Mouse (Mus musculus): ENCODE results near the gene Hrasls.
A peak's percentile ranks its signal among the peaks of the same experiment; 100 is the strongest.

The Hrasls gene

GRCm38 (mm10) chr16:29209605-29210411, at the start of gene Hrasls:
TSS of gene Hrasls (plus strand) at chr16:29209695.
- peak; percentile 33 for DNase-seq

GRCm38 (mm10) chr16:29162271-29162670, 47.2 kb upstream of the Hrasls start:
- no peak for DNase-seq

DNA sequence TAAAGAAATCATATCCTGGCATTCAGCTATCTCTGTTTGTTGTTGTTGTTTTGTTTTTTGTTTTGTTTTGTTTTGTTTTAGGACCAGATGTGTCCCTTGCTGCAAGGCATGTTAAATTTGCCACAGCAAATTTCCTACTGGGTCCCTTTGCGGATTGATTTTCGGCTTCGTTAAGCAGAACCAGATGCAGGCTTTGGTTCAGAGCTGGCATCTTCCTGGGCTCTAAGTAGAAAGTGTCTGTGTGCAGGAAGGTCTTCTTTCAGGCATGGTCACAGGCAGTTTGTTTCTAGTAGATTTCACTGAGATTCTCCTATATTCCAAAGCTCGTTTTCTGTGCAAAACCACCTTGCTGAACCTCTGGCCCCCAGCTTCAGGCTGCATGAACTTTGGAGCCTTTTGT, 42.4 kb upstream of the Hrasls start:
- no peak for DNase-seq

DNA sequence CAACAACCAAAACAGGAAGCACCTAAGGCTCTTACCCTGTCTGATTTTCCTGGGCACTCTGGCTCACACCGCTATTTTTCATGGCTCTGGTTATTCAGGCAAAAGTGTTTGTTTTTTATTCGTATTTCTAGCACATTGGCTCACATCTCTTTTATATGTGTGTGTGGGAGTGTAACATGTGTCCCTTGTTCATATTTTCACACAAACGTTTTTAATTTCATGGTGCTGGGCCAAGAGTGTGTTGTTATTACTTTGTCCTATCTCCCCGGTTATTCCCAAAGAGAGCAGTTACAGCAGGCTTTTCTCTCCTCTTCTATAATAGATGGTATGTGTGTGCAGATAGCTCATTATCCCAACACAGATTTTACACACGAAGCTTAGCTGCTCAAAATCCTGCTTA, 37.8 kb upstream of the Hrasls start:
- DNase-seq = no peak

- DNase-seq = no peak
These were observed 36.3 kb upstream of the Hrasls start for GRCm38 (mm10) chr16:29173201-29173600.

GRCm38 (mm10) chr16:29174831-29175350, 34.6 kb upstream of the Hrasls start:
- no peak for DNase-seq

- no peak for DNase-seq
These were observed 16.6 kb upstream of the Hrasls start for GRCm38 (mm10) chr16:29192911-29193310.

- no peak for DNase-seq
These were observed 15.5 kb upstream of the Hrasls start for GRCm38 (mm10) chr16:29193981-29194380.

DNA sequence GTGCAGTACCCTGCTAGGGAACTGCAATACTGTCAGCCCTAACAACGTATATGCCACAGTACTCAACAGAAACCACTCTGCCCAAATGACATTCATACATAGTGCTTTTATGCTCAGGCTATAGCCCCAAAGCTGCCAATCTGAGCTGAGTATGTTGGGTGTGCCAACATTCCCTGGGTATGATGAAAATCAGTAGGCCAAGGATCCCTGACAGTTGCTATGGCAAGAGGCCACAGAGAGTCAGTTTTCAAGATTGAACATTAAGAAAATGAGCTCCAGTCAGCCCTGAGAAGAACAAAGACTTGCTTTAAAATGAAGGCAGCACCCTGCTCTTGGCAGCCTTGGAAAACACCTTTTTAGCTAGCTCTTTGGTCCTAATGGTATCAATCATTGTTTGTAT, 14.3 kb upstream of the Hrasls start:
- DNase-seq = no peak

DNA sequence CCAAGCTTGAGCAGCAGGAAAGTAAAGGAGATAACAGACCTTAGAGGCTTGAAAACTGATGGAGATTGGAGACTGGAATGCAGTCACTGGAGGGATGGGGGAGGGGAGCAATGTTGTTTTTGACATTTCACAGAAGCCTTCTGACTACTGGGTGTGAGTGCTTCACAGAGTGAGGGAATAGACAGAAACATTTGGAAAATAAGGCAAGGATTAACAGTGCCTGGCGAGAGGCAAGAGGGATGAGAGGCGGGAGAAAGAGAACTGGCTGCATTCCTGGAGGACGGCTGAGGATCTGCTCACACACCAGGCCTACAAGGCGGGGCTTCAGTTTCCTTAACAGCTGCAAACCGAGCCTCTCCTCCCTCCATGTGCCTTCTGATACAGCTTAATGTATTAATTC, 11.0 kb upstream of the Hrasls start:
- DNase-seq = peak; percentile 26

DNA sequence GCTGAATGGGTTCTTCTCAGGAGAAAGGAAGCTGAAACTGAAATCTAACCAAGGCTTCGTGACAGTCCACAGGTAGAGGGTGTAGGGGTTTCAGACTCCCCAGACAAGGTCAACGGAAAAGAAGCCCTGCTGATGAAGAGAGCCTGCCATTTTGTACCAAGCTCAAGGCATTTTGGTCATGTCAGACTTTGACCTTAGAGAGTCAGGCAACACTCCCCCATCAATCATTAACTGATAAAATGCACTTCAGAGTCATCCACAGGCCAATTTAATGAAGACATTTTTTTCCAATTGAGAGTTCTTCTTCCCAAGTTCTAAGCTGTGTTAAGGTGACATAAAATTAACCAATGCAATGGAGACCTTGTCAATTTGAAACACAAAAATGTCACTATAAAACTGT, 8.3 kb upstream of the Hrasls start:
- DNase-seq = no peak

DNA sequence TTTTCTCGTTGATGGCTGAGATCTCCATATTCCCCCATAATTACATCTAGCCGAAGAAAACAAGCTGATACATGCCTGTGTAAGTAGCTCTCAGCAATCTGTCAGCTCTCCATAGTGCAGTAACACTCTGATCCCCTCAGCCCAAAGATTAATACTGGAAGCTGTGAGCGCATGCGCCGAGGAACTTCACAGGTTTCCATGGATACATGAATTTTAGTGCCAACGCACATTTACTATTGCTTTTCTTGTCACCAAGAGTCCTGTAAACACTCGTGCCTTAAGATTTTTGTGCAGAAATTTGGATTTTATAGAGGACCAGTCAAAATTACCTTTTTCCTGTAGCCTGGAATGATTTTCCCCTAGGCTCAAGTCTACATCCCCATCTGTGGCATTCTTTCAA, 4.6 kb upstream of the Hrasls start:
- no peak for DNase-seq

DNA sequence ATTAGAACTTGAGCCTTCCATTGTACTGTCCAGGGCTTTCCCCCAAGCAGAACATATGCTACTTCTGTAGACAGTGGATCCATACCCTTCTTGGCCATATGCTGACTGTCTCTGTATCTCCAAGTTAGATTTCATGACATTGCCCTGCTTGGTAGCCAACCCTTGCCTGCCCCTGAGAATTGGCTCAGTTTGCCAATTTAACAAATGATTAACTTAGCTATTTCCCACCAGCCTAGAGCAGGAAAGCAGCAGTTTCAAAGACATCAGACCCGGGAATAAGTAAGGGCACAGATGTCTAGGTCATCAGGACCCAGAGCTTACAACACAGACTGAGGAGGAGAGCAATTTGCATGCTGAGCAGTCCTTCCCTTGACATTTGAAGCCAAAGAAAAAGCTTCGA, 3.9 kb upstream of the Hrasls start:
- DNase-seq = no peak

- DNase-seq = no peak
These were observed 654 bp upstream of the Hrasls start for GRCm38 (mm10) chr16:29208841-29209240.

DNA sequence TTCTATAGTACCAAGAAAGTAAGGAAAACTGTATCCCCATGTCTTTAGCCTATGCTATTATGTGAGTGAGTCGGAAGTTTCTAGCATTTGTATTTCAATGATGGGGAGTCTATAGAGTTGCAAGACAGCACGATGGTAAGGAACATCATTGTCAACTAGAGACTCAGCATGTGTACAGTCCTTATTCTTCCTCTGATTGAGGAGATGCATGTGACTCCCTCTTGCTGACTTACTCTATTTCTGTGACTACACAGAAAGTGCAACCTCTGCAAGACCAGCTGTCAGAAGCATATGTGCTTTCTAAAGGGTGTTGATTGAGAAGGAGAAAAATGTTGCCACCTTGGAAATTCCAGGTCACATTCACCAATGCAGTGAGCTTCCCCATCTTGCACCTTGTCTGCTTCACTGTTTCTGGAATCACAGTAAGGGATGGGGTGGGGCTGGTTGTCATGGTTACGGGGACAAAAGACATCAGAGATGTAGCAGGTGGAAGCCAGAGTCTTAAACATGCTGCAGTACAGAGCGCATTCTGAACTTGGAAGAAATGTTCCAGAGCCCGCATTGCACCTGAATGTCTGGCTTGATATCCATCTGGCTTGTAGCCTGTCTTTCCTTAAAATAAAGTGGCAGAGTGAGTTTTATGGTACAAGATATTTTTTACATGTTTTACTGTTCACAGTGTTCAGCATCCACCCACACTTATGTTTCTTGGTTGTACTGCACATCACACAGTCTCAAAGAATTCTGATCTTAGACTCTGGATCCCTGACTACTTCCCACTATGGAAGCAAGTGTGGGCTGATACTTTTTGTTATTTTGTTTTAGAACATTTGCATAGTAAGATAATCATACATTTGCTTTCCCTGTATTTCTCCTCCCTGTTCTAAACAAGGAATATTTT, 7.2 kb downstream of the Hrasls start:
- no peak for DNase-seq

DNA sequence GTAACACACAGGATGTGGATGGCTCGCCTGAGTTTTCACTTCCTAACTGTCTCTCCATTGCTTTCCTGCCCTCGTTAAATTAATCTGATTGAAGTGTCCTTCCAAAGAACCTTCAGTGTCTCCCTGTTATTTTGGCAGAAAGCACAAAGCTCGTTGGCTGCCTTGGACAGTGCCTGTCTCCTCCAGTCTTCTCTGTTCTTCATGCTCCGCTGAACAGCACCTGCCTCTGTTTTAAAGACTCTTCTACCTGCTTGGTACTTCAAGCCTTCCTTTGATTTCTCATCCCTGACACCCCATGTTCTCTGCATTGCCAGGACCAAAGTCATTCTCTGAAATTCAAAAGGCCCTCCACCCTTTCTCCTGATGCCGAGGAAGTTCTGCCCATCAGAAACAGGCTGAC, 26.5 kb downstream of the Hrasls start:
- DNase-seq = no peak

DNA sequence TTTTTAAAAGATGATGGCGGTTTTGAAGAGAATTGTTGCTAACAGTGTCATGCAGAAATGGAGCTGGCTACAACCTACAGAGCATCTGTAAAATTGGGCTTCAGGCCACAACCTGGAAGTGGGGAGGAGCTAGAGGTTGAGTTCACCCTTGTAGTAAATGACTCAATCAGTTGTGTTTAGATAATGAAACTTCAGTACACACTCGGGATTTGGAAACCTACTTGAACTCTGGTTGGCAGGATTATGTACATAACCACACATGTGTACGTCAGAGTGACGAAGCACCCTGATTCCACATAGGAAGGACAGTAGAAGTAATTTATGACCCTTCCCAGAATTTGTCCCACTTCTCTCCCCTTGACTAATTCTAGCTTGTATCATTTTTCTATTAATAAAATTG, 44.8 kb downstream of the Hrasls start:
- no peak for DNase-seq
